Mouse (Mus musculus): ENCODE data around the gene Akap2.

DNA sequence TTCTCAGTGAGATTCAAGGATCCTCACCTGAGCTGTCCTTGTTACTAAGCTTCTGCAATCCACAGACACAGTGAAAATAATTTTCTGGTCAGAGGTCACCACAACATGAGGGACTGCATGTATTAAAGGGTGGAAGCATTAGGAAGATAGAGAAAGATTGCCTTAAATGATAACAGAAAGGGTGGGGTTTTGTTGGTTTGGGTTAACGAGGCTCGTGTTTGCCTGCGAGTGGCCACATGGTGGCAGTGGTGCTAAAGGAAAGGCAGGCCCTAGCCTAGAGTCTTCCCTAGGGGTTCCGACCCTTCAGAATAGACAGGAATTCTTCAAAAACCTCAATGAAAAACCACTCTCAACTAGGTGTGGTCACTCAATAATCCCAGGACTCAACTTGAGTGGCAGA, 183.8 kb downstream of the Akap2 start:
- TF ChIP-seq CTCF (IDR thresholded peaks at IDR 0.05; ENCODE audit: insufficient read depth, low read depth, low read length) (0 out of 2 replicates have a peak, but pooled peaks have one; percentile 40), POLR2A (IDR thresholded peaks at IDR 0.05; ENCODE audit: insufficient read depth, low read depth, low read length) (no peak)
